Mouse (Mus musculus) spleen, adult 2 months (tissue): ENCODE data around the gene 1190007I07Rik.

Experiments
- CTCF ChIP-seq: fragments of 200-500 bp; IDR thresholded peaks from 2 replicates; pipeline ENCODE4 v1.5.1; 2011; ENCODE audit warnings: mild to moderate bottlenecking, inconsistent platforms; ENCODE audit not compliant: insufficient read depth, insufficient read length, insufficient replicate concordance; ENCODE audit errors: extremely low read depth
- POLR2A ChIP-seq: fragments of 200-500 bp; IDR thresholded peaks from 2 replicates; pipeline ENCODE4 v1.6.1; 2011; ENCODE audit warnings: low read depth, low read length, inconsistent platforms

DNA sequence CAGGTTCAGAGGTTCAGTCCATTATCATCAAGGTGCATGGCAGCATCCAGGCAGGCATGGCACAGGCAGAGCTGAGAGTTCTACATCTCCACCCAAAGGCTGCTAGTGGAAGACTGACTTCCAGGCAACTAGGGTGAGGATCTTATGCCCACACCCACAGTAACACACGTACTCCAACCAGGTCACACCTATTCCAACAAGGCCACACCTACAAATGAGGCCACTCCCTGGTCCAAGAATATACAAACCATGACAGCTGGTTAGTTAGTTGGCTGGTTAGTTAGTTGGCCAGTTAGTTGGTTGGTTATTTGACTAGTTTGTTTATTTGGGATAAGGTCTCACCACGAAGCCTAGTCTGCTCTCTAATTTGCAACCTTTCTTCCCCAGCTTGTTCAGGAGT lies 40.3 kb upstream of the 1190007I07Rik start:
- TF ChIP-seq CTCF (no peak), POLR2A (no peak)
